Mouse (Mus musculus) lung, adult 2 months (tissue): ENCODE measurements at regions not wholly inside any gene's neighbourhood (a gene's known extent, or its start where the extent isn't known, plus 50 kb on each side); places are given as distances from the start of the nearest gene placed in this dataset.

Source experiments
- DNase-seq: peaks from one replicate; pipeline ENCODE4 v3.0.0; 2022
- H3K4me1 ChIP-seq: fragments of 200-500 bp; 2 replicates; pipeline ENCODE4 v1.6.1; 2011; ENCODE audit warnings: low read length; ENCODE audit not compliant: control insufficient read depth, insufficient read depth
- H3K4me3 ChIP-seq: fragments of 200-500 bp; replicated peaks from 2 replicates; pipeline ENCODE3; 2011; ENCODE audit warnings: low read depth, mild to moderate bottlenecking, control low read depth, low read length; ENCODE audit errors: extremely low read depth
- CTCF ChIP-seq: fragments of 200-500 bp; IDR thresholded peaks from 2 replicates; pipeline ENCODE4 v1.5.1; 2011; ENCODE audit warnings: mild to moderate bottlenecking, low read length, control low read depth; ENCODE audit not compliant: insufficient read depth
- POLR2A ChIP-seq: fragments of 200-500 bp; IDR thresholded peaks from 2 replicates; pipeline ENCODE4 v1.6.1; 2011; ENCODE audit warnings: low read depth, mild to moderate bottlenecking, control low read depth, low read length, borderline replicate concordance; ENCODE audit errors: extremely low read depth
- WGBS: fragments of 180-500 bp; shearing (Covaris S2); methylation state at CpG from one replicate; pipeline ENCODE4 v1.1.7; 2018; 5-methylcytosine and 5-hydroxymethylcytosine counted together

DNA sequence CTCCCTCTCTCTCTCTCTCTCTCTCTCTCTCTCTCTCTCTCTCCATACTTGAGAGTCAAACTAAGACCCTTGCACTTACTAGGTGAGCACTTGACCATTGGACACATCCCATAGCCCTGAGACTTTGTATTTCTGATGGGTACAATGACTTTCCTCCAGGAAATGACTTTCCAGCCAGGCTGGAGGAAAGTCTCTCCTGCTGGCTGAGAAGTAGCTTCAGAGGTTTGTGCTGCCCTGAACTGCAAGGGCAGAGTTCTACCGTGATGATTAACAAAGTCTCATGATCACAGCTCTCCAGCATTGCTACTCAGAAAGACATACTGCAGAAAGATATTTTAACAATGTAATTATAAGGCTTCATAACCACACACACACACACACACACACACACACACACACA lies 98.2 kb upstream of the Pcdh8 start:
- TF ChIP-seq CTCF (no peak), POLR2A (no peak)

DNA sequence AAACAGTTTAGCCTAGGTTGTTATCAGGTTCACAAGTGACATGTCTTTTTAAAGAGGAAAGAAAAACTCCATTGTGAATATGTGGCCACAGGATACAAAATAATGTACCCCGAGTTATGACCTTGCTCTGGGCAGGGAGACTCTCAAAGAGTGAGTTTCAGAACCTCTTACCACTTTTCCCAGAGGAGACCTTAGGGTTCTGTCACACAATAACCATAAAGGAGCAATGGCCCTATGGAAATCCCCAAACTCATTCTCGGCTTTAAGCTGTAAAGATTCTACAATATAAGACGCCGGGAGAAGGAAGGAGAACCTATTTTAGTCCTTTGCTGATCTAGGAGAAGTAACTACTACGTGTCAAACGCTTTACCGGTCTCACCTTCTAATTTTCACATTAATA lies 85.1 kb upstream of the Pcdh8 start:
- TF ChIP-seq POLR2A (no peak), CTCF (no peak)
- 90% methylated on average over 7 of the region's 7 CpGs for WGBS
- H3K4me3 ChIP-seq = no peak overlapping the region

More for the DNA sequence above, 98.2 kb upstream of the Pcdh8 start:
- Histone ChIP-seq H3K4me3 (no peak overlapping the region), H3K4me1 (no peaks in the 10 kb centered on the region; the same call in 1 of the 2 replicates)
- WGBS = 43% methylated on average over 1 of the region's 1 CpGs
- no peak for DNase-seq

DNA sequence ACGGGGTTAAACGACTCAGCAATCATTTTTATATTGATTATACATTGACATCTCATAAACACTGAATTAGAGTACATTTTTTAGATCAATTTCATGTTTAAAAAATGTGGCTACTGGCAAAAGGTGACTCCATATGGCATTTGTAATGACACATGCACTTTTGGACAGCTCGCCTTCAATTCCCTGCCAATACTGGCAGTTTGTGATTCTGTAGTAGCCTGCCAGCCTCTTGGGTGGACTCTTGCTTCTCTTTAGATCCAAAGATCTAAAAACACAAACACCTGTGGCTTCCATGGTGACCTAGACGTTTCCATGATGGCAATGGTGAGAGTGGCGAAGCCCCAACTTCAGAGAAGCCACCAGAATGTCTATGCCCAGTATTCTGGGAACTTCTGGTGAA lies 83.1 kb upstream of the Pcdh8 start:
- H3K4me1 ChIP-seq = no peaks in the 10 kb centered on the region
- H3K4me3 ChIP-seq = no peak overlapping the region
- no peak for DNase-seq
- TF ChIP-seq POLR2A (no peak), CTCF (no peak)
- 76% methylated on average over 5 of the region's 5 CpGs for WGBS

More for the DNA sequence above, 85.1 kb upstream of the Pcdh8 start:
- no peak for DNase-seq
- no peaks in the 10 kb centered on the region for H3K4me1 ChIP-seq

DNA sequence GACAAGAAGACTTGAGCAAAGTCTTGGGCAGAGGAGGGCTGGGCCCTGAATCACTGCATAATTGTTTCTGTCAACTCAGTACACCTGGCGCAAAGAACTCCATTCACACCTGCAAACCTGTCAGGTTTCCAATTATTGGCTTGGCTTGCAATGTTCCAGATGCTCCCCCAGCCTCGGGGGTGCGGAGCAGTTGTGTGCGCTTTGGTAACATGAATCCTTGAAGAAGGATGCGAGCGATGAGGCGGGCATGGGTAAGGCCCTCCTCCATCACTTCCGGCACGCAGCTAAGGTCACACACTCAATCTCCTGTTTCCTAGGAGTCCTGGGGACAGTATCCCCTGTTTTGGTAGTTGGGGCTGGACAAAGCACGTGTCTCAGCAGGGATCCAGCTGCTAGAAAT lies 81.6 kb upstream of the Pcdh8 start:
- TF ChIP-seq CTCF (no peak), POLR2A (no peak)
- Histone ChIP-seq H3K4me3 (no peak overlapping the region), H3K4me1 (no peaks in the 10 kb centered on the region)
- 75% methylated on average over 10 of the region's 10 CpGs for WGBS
- no peak for DNase-seq

DNA sequence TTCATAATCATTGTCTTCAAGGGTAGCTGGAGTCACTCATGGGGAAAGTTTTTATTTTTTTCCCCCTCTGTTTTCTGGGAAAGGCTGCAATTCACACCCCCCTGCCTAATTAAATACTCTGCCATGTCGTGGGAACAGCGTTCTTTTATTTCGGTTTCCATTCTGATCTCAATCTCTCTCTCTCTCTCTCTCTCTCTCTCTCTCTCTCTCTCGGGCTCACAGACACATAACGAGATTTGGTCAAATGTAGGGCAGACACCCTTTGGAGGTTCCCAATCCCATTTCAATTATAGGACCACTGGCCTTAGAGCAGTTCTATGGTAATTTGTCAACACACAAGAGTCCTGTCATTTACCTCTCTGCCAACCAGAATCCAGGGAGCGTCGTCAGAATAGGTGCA lies 80.7 kb upstream of the Pcdh8 start:
- DNase-seq = no peak
- TF ChIP-seq POLR2A = no peak
- TF ChIP-seq CTCF = no peak
- Histone ChIP-seq H3K4me3 (no peak overlapping the region), H3K4me1 (no peaks in the 10 kb centered on the region)
- 84% methylated on average over 7 of the region's 7 CpGs for WGBS

DNA sequence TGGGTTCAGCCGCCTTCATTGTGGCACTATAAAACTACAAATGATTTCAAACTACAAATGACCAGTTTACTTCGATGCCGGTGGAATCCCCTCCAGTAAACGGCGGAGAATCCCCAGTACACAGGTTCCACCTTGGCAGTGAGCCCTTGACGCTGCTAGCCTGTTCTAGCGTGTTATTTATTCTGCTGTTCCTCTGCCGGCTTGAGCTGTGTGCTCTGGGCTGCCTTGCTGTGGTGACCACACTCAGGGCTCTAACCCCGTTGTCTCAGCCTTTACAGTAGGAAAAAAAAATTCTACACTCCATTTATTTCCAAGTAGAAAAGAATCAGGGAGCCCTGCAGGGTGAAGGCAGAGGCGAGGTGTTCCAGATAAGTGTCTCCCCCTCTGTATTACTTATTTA lies 80.1 kb upstream of the Pcdh8 start:
- Histone ChIP-seq H3K4me3 (no peak overlapping the region), H3K4me1 (no peaks in the 10 kb centered on the region)
- no peak for TF ChIP-seq POLR2A
- no peak for DNase-seq
- 78% methylated on average over 10 of the region's 10 CpGs for WGBS

DNA sequence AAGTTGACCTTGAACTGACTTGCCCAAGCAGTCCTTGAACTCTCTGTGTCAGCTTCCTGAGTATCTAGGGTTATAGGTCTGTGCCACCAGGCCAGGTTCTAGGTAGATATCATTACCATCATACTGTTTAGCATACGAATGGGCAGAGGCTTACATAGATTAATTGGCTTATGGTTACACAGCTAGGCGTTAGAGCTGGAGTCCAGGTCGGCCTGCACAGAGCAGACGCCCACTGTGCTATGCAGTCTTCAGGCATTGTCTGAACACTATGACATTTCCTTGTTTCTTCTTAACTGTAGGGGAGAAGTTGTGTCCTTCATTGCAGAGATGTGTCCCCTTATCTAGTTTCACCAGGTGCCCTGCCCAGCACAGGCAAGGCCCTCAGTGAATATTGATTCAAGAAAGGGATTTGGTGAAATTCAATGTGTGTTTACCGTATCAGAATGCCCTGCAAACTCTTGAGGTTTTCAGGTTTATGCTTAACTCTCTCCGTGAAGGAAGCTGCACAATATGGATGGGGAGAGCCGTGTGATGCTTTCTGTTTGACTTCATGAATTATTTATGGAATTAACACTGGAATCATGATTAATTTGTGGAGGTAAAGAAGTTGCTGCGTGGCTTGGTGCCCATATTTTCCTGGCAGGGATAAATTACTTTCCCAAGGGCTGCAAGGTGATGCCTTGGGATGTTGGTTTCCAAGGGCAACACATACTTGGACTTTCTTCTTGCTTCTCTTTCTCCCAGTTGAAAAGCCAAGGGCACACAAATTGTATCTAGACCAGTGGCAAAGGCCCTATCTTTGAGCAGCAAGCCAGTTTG lies 78.7 kb upstream of the Pcdh8 start:
- Histone ChIP-seq H3K4me1 (no peaks in the 10 kb centered on the region), H3K4me3 (no peak overlapping the region)
- TF ChIP-seq POLR2A = no peak
- no peak for TF ChIP-seq CTCF
- 76% methylated on average over 8 of the region's 8 CpGs for WGBS
- DNase-seq = no peak

DNA sequence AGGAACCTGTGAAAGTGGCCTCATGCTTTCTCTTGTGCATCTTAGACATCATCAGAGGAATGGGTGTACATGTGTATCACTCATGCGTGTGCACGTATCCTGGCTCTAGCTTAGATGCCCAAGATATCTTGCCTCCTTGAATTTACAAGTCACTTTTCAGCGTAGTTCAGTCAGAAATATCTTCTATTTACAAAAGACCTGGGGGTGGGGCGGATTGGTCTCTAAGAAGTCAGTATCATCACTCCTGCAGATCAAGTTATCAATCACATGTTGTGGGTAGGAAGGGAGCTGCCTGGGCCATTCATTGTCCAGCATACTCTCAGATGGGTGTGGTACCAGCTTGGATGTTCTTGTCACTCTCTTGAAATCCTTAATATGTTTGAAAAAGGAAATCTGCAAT lies 77.0 kb upstream of the Pcdh8 start:
- 69% methylated on average over 4 of the region's 4 CpGs for WGBS
- no peaks in the 10 kb centered on the region for H3K4me1 ChIP-seq
- no peak for DNase-seq
- no peak overlapping the region for H3K4me3 ChIP-seq
- no peak for TF ChIP-seq CTCF
- TF ChIP-seq POLR2A = no peak

DNA sequence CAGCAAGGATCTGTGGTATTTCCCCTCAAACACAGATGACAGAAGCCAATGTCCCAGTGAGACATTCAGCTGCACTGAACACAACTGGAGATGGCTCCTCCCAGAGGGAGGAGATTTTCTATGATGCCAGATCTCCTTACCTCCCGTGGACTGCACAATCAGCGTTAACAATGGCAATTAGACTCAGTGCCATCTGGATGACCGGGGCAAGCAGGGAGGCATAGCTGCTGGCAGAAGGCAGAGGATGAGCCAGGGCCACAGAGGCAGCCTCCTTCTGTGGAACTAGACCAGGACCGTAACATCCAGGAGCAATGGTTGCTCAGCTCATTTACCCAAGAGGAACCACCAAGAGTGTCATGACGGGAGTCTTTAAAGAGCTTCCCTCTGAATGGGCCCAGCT lies 73.2 kb upstream of the Pcdh8 start:
- Histone ChIP-seq H3K4me1 (no peaks in the 10 kb centered on the region), H3K4me3 (no peak overlapping the region)
- DNase-seq = no peak
- 89% methylated on average over 5 of the region's 5 CpGs for WGBS
- TF ChIP-seq CTCF (no peak), POLR2A (no peak)

DNA sequence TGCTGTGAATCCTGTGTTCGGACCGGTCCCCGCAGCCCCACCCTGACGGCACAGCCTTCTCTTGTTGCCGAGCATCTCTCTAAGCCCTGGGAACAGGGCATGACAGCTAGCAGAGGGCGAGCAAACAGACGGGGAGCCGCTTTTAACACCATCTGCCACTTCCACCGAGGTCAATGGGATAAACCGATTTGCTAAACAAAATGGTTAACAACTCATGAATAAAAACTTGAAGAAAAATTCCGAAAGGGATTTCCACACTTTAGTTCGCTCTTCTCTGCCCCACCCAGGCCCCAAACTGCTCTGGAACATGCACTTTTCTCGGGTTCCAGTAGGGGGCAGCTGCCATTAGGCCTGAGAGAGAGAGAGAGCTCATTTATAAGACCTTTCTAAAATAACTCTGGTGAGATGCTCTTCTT lies 72.0 kb upstream of the Pcdh8 start:
- WGBS = 16% methylated on average over 13 of the region's 13 CpGs
- peak; percentile 3 for DNase-seq
- H3K4me3 ChIP-seq = no peak overlapping the region
- H3K4me1 ChIP-seq = no peaks in the 10 kb centered on the region
- no peak for TF ChIP-seq POLR2A
- peak; percentile 22; the same call in 1 of the 2 replicates for TF ChIP-seq CTCF

DNA sequence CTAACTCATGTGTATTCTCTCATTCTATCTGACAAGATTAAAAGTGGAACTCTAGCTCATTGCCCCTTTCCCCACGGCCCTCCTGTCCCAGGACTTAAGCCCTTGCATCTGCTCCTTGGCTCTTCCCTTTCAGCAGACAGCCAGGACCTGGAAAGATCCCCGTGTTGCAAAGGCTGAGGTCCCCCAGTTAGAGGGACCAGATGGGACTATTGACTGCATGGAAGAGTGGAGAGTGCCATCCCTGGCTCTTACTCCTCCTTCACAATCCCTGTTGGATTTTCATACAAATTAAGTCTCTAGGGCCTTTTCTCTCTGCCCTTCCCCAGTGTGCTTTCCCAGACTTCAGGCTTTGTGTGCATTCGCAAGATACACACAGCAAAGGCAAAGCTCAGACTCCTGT lies 71.6 kb upstream of the Pcdh8 start:
- 30% methylated on average over 3 of the region's 3 CpGs for WGBS
- no peak for DNase-seq
- Histone ChIP-seq H3K4me3 (no peak overlapping the region), H3K4me1 (no peaks in the 10 kb centered on the region)
- no peak for TF ChIP-seq CTCF
- TF ChIP-seq POLR2A = no peak
